Mouse (Mus musculus) limb, embryonic 12.5 days (tissue): ENCODE measurements around the gene St6galnac5. TPM values are rescaled to one million over a fixed set of nuclear protein-coding genes. Genes with fewer than 3 reads are reported as not detected.
"Not testable (repeated sequence)": the region's sequence is repeated elsewhere in the genome, so short reads cannot be mapped to it uniquely, and the experiment has no call there.

Experiments
- ATAC-seq: fragments of 200-750 bp; cut with Nextera tagmentation; 2 replicates; pipeline ENCODE4 v1.8.0; 2017; ENCODE audit warnings: low read depth, moderate TSS enrichment; ENCODE audit not compliant: insufficient number of reproducible peaks, insufficient read depth, low FRiP score, low TSS enrichment
- H3K27ac ChIP-seq: fragments of 300-500 bp; sonication (generic); 2 replicates; pipeline ENCODE4 v1.5.1; 2016; ENCODE audit warnings: mild to moderate bottlenecking, moderate library complexity
- H3K27me3 ChIP-seq: fragments of 300-500 bp; sonication (generic); 2 replicates; pipeline ENCODE4 v1.6.1; 2016; ENCODE audit warnings: mild to moderate bottlenecking, moderate library complexity
- H3K36me3 ChIP-seq: fragments of 300-500 bp; sonication (generic); 2 replicates; pipeline ENCODE4 v1.6.1; 2016; ENCODE audit warnings: mild to moderate bottlenecking, moderate library complexity
- H3K4me1 ChIP-seq: fragments of 300-500 bp; sonication (generic); replicated peaks from 2 replicates; pipeline ENCODE4 v1.6.1; 2016
- H3K4me2 ChIP-seq: fragments of 300-500 bp; sonication (generic); 2 replicates; pipeline ENCODE4 v1.6.1; 2016; ENCODE audit warnings: mild to moderate bottlenecking, moderate library complexity
- H3K4me3 ChIP-seq: fragments of 300-500 bp; sonication (generic); replicated peaks from 2 replicates; pipeline ENCODE4 v1.5.1; 2016; ENCODE audit warnings: mild to moderate bottlenecking
- H3K9ac ChIP-seq: fragments of 300-500 bp; sonication (generic); replicated peaks from 2 replicates; pipeline ENCODE4 v1.6.1; 2016; ENCODE audit warnings: mild to moderate bottlenecking, moderate library complexity
- H3K9me3 ChIP-seq: fragments of 300-500 bp; sonication (generic); 2 replicates; pipeline ENCODE4 v1.6.1; 2016; ENCODE audit warnings: mild to moderate bottlenecking, moderate library complexity
- WGBS: fragments of 180-500 bp; shearing (Covaris S2); methylation state at CpG from one replicate; pipeline ENCODE4 v1.1.7; 2016; 5-methylcytosine and 5-hydroxymethylcytosine counted together
- polyA plus RNA-seq: library from polyadenylated mRNA; unstranded; fragments of >200 nt; fragmentation: Nextera tagmentation; extraction: Ambion mirVana; gene quantifications from 2 replicates; pipeline ENCODE4 v1.2.1, GENCODE M21; 2016

St6galnac5 gene
- polyA plus RNA-seq, 1 experiment from 2014 or later = 2.2 TPM

DNA sequence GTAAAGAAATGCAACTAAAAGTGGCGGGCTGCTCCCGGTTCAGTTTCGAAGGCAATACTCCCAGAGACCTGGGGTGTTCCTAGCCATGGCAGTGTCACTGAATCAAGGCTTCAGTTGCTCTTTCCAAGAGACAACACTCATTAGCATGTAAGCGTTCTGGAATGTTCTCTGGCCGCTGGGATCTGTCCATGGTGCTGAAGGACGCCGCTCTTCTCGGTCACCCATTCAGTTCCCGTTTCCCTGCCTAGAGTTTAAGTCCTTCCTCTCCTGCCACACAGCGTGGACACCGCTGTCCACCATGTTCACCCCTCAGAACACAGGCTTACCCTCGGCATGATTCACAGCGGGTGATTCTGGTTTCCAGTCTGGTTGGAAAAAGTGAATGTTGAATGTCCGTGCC is 160.8 kb downstream of the St6galnac5 start:
- no peaks in the 10 kb centered on the region for H3K27me3 ChIP-seq
- WGBS = 60% methylated on average over 14 of the region's 14 CpGs
- H3K4me2 ChIP-seq = no peak overlapping the region
- H3K9ac ChIP-seq = no peak overlapping the region
- no peak overlapping the region for H3K4me3 ChIP-seq
- H3K9me3 ChIP-seq = no peaks in the 10 kb centered on the region
- no peak overlapping the region for H3K27ac ChIP-seq
- no peaks in the 10 kb centered on the region for H3K36me3 ChIP-seq
- H3K4me1 ChIP-seq = no peaks in the 10 kb centered on the region
- no peak for ATAC-seq

DNA sequence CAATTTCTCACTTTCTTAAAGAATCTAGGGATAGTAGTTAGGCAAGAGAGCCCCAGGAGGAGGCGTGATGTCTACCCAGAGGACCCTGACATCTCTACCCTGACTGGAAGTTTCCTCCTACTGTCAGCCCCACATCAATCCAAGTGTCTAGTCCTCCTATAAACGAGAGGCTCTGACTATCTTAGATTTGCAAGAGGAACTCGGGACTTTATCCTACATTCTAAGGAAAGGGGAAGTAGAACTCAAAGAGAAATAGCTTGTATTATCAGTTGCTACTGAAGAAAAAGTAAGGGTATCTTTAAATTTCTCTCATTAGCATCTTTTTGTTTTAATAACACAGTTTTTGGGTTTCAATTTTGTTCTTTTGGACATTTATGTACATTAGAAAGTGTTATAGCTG is 161.6 kb downstream of the St6galnac5 start:
- no peaks in the 10 kb centered on the region for H3K9me3 ChIP-seq
- H3K36me3 ChIP-seq = no peaks in the 10 kb centered on the region
- H3K4me2 ChIP-seq = no peak overlapping the region
- H3K27ac ChIP-seq = no peak overlapping the region
- 74% methylated on average over 3 of the region's 3 CpGs for WGBS
- no peaks in the 10 kb centered on the region for H3K4me1 ChIP-seq
- H3K9ac ChIP-seq = no peak overlapping the region
- no peak overlapping the region for H3K4me3 ChIP-seq
- H3K27me3 ChIP-seq = no peaks in the 10 kb centered on the region
- no peak for ATAC-seq

DNA sequence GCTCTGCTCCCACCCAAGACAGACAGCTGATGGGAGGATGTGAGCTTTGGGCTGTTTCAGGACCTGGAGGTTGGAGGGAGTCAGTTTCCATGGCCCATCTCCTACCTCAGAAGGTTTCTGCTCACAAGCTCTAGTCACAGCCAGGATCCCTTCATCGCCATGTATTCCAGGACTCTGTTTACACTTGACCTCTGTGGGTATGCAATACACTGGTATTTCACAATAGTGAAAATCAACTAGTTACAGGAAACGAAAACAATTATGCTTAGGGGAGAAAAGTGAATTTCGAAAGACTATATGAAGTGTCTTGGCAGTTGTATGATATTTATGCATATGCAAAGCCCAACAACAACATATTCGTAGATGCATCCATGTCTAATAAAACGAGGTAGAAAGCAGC is 166.9 kb downstream of the St6galnac5 start:
- no peaks in the 10 kb centered on the region for H3K36me3 ChIP-seq
- H3K27me3 ChIP-seq = no peaks in the 10 kb centered on the region
- H3K27ac ChIP-seq = no peak overlapping the region
- no peak overlapping the region for H3K4me2 ChIP-seq
- no peak for ATAC-seq
- H3K4me1 ChIP-seq = no peaks in the 10 kb centered on the region
- H3K9ac ChIP-seq = no peak overlapping the region
- H3K4me3 ChIP-seq = no peak overlapping the region
- 89% methylated on average over 5 of the region's 5 CpGs for WGBS
- H3K9me3 ChIP-seq = no peaks in the 10 kb centered on the region

DNA sequence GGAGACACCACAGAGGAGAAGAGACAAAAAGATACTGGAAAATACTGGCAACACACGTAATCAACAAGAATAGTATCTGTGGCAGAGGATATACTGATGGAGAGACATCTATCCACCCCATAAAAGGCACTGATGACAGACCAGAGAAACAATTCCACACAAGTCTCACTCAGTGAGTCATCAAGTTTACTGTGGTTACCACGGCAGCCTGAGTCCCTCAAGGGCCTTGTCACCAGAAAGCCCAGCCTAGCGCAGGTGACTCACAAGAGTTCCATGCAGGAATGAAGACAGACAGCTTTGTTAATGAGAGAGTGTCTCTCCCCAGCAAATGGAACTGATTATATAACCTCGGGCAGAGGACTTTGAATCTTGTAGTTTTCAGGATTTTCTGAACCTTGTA is 168.1 kb downstream of the St6galnac5 start:
- no peaks in the 10 kb centered on the region for H3K27me3 ChIP-seq
- 81% methylated on average over 4 of the region's 4 CpGs for WGBS
- H3K36me3 ChIP-seq = no peaks in the 10 kb centered on the region
- no peak overlapping the region for H3K4me2 ChIP-seq
- H3K27ac ChIP-seq = no peak overlapping the region
- no peak overlapping the region for H3K4me3 ChIP-seq
- ATAC-seq = no peak
- no peak overlapping the region for H3K9ac ChIP-seq
- H3K9me3 ChIP-seq = no peaks in the 10 kb centered on the region
- H3K4me1 ChIP-seq = no peaks in the 10 kb centered on the region

DNA sequence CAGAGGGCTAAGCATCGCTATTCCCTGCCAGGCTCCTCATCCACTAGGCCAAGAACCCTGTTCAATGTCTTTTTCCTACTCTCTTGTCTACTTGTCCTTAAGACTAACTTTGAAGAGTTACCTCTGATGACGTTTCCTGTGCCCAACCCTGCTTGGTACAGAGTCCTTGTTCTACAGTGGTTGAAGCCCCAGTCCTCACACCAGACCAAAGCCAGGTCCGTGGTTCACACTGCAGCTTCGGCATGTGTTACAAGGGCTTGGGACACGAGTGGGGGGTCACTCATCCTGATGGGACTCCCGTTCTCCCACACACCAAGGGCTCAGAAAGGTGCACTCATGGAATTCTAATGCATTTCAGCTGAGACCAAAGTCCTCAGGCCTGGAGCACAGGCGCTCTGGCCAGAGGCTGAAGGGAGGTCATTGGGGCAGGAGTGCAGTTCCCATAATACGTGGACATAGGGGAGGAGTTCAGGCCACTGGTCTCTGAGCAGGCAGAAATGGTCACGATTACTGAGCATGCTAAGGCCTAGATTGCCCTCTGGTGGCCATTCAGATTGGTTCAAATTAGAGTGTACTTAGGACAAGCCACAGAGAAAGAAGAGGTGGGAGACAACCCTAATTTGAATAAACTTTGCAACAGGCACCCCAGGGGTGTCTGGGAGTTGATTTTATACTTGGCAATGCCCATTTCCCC is 182.2 kb downstream of the St6galnac5 start:
- 79% methylated on average over 9 of the region's 9 CpGs for WGBS
- no peaks in the 10 kb centered on the region for H3K27me3 ChIP-seq
- H3K36me3 ChIP-seq = no peaks in the 10 kb centered on the region
- no peak overlapping the region for H3K27ac ChIP-seq
- no peak overlapping the region for H3K4me3 ChIP-seq
- no peak overlapping the region for H3K9ac ChIP-seq
- H3K4me1 ChIP-seq = no peaks in the 10 kb centered on the region; the same call in 1 of the 2 replicates
- H3K9me3 ChIP-seq = peaks cover 7% of the 10 kb centered on the region; the same call in 1 of the 2 replicates
- H3K4me2 ChIP-seq = no peak overlapping the region
- no peak for ATAC-seq

DNA sequence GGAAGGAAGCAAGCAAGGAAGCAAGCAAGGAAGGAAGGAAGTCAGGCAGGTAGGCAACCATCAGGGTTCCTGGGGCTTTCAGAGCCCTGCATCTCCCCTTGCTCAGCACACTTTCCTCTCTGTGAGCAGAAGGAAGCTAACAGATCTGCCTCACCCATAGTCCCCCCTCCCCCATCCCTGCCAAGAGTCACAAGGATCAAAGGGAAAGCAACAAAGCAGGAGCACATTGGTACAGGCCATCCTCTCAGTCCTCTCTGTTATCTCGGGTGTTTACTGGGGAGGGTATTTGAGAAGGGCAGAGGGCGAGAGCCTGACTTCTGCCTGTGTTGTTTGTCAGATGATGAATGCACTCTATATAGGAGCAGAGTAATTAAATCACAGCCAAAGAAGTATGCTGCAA is 184.7 kb downstream of the St6galnac5 start:
- Histone ChIP-seq H3K4me1 (no peaks in the 10 kb centered on the region; the same call in 1 of the 2 replicates), H3K4me3 (no peak overlapping the region), H3K9ac (no peak overlapping the region), H3K36me3 (no peaks in the 10 kb centered on the region), H3K27ac (no peak overlapping the region), H3K27me3 (no peaks in the 10 kb centered on the region), H3K4me2 (no peak overlapping the region), H3K9me3 (peaks cover 7% of the 10 kb centered on the region; the same call in 1 of the 2 replicates)
- WGBS = 16% methylated on average over 2 of the region's 2 CpGs
- no peak for ATAC-seq

DNA sequence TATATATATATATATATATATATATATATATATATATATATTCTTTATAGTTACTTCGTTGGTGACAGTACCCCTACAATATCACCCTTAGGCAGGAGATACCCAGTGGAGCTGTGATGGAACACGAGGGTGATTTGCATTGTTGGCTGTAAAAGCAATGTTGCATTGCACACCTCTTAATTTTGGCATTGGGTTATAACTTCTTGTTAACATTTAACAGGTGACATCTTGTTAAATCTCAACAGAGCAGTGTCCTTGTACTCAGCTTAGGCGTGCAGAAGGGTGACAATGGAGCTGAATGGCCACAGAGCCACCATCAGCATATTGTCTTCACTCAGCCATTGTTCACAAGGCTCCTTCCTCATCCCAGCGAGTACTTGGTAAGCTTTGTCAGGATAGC is 185.8 kb downstream of the St6galnac5 start:
- 88% methylated on average over 4 of the region's 4 CpGs for WGBS
- no peak overlapping the region for H3K9ac ChIP-seq
- ATAC-seq = no peak

DNA sequence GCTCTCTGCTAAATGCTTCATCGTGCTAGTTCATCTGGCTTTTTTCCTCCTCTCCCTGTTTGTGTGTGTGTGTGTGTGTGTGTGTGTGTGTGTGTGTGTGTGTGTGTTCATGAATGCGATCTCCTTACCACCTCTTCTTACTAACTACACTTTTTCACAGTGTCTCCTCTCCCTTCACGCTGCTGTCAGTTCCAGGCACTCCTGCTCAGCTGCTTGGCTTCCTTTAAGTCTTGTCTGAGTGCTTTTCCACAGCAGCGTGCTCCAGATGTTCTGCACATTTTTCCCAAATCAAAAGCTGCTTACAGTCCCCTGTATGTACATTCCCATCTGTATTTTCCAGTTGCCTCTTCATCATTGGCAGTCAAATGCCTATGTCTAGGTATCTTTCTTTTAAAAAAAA is 189.0 kb downstream of the St6galnac5 start:
- Histone ChIP-seq H3K4me3 (no peak overlapping the region), H3K4me2 (no peak overlapping the region)
- ATAC-seq = no peak

More for the DNA sequence above, 185.8 kb downstream of the St6galnac5 start:
- H3K27ac ChIP-seq = no peak overlapping the region
- no peak overlapping the region for H3K4me2 ChIP-seq
- no peaks in the 10 kb centered on the region; the same call in 1 of the 2 replicates for H3K4me1 ChIP-seq
- no peaks in the 10 kb centered on the region for H3K36me3 ChIP-seq
- H3K9me3 ChIP-seq = peaks cover 7% of the 10 kb centered on the region; the same call in 1 of the 2 replicates
- no peak overlapping the region for H3K4me3 ChIP-seq
- no peaks in the 10 kb centered on the region for H3K27me3 ChIP-seq

DNA sequence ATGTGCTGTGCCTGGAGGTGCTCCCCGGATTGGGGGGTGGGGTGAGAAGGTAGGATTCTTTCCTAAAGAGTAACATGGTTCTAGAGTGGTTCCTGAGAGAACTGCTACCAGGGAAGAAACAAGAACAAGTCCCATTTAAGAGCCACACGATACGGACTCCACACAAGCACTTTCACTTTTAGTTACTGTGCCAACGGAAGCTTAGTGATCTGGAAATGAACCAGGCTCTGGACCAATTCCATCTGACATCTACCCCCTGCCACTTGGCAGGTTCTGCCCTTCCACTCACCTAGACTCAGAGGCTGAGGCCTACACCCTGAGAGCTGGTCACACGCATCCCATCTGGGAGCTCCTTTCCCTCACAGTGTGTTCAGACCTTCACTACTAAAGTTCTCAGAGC is 189.4 kb downstream of the St6galnac5 start:
- WGBS = 86% methylated on average over 5 of the region's 5 CpGs
- H3K9me3 ChIP-seq = no peaks in the 10 kb centered on the region
- no peaks in the 10 kb centered on the region; the same call in 1 of the 2 replicates for H3K4me1 ChIP-seq
- peaks cover 13% of the 10 kb centered on the region; the same call in 1 of the 2 replicates for H3K36me3 ChIP-seq
- H3K27me3 ChIP-seq = no peaks in the 10 kb centered on the region
- ATAC-seq = no peak
- H3K9ac ChIP-seq = no peak overlapping the region
- H3K4me2 ChIP-seq = no peak overlapping the region
- no peak overlapping the region for H3K4me3 ChIP-seq
- H3K27ac ChIP-seq = no peak overlapping the region

More for the DNA sequence above, 189.0 kb downstream of the St6galnac5 start:
- WGBS = 71% methylated on average over 3 of the region's 4 CpGs
- Histone ChIP-seq H3K36me3 (peaks cover 10% of the 10 kb centered on the region; the same call in 1 of the 2 replicates), H3K27me3 (no peaks in the 10 kb centered on the region), H3K4me1 (no peaks in the 10 kb centered on the region; the same call in 1 of the 2 replicates), H3K9me3 (no peaks in the 10 kb centered on the region), H3K9ac (no peak overlapping the region), H3K27ac (no peak overlapping the region)

DNA sequence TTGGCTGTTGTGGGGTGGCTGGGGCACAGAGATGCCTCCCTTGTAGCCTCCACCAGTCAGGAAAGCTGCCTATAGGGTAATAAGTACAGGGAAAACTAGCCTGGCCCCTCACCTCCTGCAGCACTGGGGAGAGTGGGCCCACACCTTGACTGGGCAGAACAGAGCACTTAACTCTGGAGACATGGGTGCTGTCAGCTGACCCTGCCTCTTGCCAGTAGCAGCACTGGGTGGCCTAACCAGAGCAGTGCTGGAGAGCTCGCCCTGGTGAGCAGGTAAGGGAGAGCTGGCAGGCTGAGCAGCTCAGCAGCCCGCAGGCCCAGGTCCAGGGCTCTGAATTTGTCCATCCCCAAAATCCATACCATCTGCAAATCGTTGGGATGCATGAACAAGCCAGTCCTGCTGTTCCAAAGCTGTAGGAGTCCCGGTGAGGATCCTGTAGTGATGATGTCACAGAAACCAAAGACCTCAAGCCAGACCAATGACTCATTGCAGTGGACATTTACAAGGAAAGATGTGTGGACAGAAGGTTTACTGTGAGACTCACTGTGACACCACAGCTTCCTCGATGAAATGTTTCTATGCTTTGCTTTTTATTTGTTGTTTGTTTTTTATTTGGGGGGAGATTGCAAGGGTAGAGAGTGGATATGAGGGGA is 193.6 kb downstream of the St6galnac5 start:
- peaks cover 21% of the 10 kb centered on the region for H3K36me3 ChIP-seq
- not testable (repeated sequence) for H3K4me1 ChIP-seq, H3K9ac ChIP-seq, H3K4me3 ChIP-seq, H3K27ac ChIP-seq, H3K9me3 ChIP-seq, H3K27me3 ChIP-seq, H3K4me2 ChIP-seq, ATAC-seq
- WGBS = 83% methylated on average over 5 of the region's 5 CpGs

DNA sequence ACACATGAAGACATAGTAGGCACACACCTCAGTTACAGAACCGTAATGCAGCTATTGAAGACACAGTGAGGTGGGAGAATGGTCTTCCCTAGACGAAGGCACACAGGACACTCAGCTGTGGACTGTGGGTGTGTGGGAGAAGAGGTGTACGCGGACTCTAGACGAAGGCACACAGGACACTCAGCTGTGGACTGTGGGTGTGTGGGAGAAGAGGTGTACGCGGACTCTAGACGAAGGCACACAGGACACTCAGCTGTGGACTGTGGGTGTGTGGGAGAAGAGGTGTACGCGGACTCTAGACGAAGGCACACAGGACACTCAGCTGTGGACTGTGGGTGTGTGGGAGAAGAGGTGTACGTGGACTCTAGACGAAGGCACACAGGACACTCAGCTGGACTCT is 197.7 kb downstream of the St6galnac5 start:
- H3K36me3 ChIP-seq = peaks cover 11% of the 10 kb centered on the region
- H3K4me2 ChIP-seq, H3K4me1 ChIP-seq, H3K27ac ChIP-seq, H3K9me3 ChIP-seq, H3K27me3 ChIP-seq, H3K4me3 ChIP-seq, ATAC-seq, H3K9ac ChIP-seq: not testable (repeated sequence)
- 88% methylated on average over 10 of the region's 13 CpGs for WGBS
